Mouse (Mus musculus) lung, embryonic 16.5 days (tissue): ENCODE results near the gene Serp2. TPM values are rescaled to one million over a fixed set of nuclear protein-coding genes. Genes with fewer than 3 reads are reported as not detected.

Experiments used
- ATAC-seq: fragments of 200-750 bp; cut with Nextera tagmentation; 2 replicates; pipeline ENCODE4 v1.8.0; 2017; ENCODE audit warnings: low read depth, mild to moderate bottlenecking, moderate library complexity
- H3K27ac ChIP-seq: fragments of 300-500 bp; sonication (generic); 2 replicates; pipeline ENCODE4 v1.5.1; 2014; ENCODE audit warnings: mild to moderate bottlenecking, control low read depth, low read length
- H3K27me3 ChIP-seq: fragments of 300-500 bp; sonication (generic); 2 replicates; pipeline ENCODE4 v1.6.1; 2014; ENCODE audit warnings: low read depth, low read length, mixed read lengths; ENCODE audit not compliant: control insufficient read depth, insufficient read depth
- H3K36me3 ChIP-seq: fragments of 300-500 bp; sonication (generic); 2 replicates; pipeline ENCODE4 v1.6.1; 2014; ENCODE audit warnings: low read length; ENCODE audit not compliant: control insufficient read depth, insufficient read depth
- H3K4me1 ChIP-seq: fragments of 300-500 bp; sonication (generic); replicated peaks from 2 replicates; pipeline ENCODE4 v1.6.1; 2014; ENCODE audit warnings: low read length, mixed read lengths; ENCODE audit not compliant: control insufficient read depth, insufficient read depth
- H3K4me2 ChIP-seq: fragments of 300-500 bp; sonication (generic); 2 replicates; pipeline ENCODE4 v1.6.1; 2014; ENCODE audit warnings: low read depth, low read length, control low read depth
- H3K4me3 ChIP-seq: fragments of 300-500 bp; sonication (generic); 2 replicates; pipeline ENCODE4 v1.5.1; 2014; ENCODE audit warnings: mild to moderate bottlenecking, low read length, control low read depth
- H3K9ac ChIP-seq: fragments of 300-500 bp; sonication (generic); 2 replicates; pipeline ENCODE4 v1.6.1; 2014; ENCODE audit warnings: low read length, control low read depth
- H3K9me3 ChIP-seq: fragments of 300-500 bp; sonication (generic); 2 replicates; pipeline ENCODE4 v1.6.1; 2016; ENCODE audit warnings: low read length; ENCODE audit not compliant: control insufficient read depth
- WGBS: fragments of 180-500 bp; shearing (Covaris S2); extraction: QIAGEN DNeasy Blood & Tissue Kit; methylation state at CpG from one replicate; pipeline ENCODE4 v1.1.7; 2014; 5-methylcytosine and 5-hydroxymethylcytosine counted together
- polyA plus RNA-seq: library from polyadenylated mRNA; unstranded; fragments of >200 nt; fragmentation: Nextera tagmentation; extraction: Ambion mirVana; gene quantifications from 2 replicates; pipeline ENCODE4 v1.2.1, GENCODE M21; 2015

Gene Serp2
- 6.3 and 7.2 TPM in 2 replicates for polyA plus RNA-seq

DNA sequence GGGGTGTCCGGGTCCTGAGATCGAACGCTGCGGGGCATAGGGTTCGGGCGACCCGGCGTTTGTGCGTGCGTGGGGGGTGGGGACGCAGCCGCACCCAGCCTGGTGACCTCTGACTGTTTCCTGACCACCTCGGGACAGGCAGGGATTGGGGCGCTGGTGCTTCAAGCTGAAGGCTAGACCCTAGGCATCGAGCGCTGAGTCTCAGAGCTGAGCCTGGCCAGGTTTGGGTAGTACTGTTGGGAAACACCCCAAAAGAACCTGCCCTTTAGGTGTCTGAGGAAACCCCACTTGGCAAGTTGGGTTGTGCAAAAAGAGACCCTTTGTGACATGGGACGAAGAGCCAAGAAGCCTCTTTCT lies at the start of gene Serp2:
Gene Serp2 (minus strand): TSS at position 38 of the 357 bp plus-strand sequence.
- Histone ChIP-seq H3K4me1 (peaks cover 13% of the 10 kb centered on the region), H3K9me3 (no peaks in the 10 kb centered on the region), H3K4me2 (peak within 1 kb of the TSS; percentile 98), H3K4me3 (peak within 1 kb of the TSS; percentile 66), H3K9ac (peak within 1 kb of the TSS; percentile 75), H3K27me3 (no peaks in the 10 kb centered on the region), H3K27ac (peak within 1 kb of the TSS; percentile 47), H3K36me3 (no peaks in the 10 kb centered on the region)
- ATAC-seq, result no peak
- 10% methylated on average over 17 of the region's 17 CpGs for WGBS

DNA sequence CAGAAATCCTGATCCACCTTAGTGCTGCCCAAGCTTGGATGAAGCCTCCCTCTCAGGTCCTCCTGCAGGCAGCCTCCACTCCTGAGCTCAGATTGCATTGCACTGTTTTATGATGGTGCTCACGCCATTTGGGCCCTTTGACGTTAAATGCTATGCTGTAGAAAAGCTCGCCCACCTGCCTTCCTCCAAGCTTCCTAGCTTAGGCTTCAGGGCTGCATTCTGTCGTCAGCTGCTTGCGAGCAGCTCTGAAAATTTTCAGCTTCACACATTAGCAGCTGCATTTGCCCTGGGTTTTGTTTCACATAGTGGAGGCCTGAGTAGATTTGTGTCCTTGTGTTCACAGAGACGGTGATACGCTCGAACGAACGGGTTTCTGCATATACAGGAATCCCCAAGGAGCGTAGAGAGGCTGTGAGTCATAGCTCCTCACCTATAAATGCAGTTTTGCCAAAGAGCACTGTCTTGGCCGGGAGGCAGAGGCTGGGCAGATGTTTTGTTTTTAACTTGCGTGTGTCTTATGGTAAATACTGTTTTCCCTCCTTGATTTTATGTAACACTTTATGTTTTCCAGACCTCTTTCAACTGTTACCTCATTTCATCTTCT lies 49.3 kb upstream of the Serp2 start:
- Histone ChIP-seq H3K27ac (no peak overlapping the region), H3K9ac (no peak overlapping the region), H3K4me1 (peaks cover 9% of the 10 kb centered on the region), H3K4me3 (no peak overlapping the region), H3K36me3 (no peaks in the 10 kb centered on the region), H3K27me3 (no peaks in the 10 kb centered on the region), H3K4me2 (no peak overlapping the region), H3K9me3 (no peaks in the 10 kb centered on the region)
- 64% methylated on average over 13 of the region's 13 CpGs for WGBS
- ATAC-seq, result no peak

DNA sequence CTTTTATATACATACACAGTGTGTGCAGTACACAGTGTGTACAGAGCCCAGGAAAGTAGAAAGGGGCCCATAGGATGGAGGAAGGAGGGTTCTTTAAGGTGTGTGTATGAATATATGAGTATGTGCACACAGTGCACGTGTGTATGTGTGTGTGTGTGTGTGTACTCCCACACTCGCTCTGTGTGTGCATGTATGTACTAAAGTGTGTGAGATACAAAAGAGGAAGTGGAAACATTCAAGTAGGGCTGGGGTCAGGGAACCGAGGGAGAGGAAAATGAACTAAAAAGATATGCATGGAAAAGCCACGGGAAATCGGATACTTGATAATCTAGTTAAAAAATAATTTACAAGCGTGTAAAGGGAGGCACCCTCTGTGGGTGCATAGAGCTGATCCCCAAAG lies 47.3 kb upstream of the Serp2 start:
- no peaks in the 10 kb centered on the region for H3K27me3 ChIP-seq
- H3K4me1 ChIP-seq, result peaks cover 13% of the 10 kb centered on the region
- WGBS, result 72% methylated on average over 6 of the region's 6 CpGs
- H3K9ac ChIP-seq, result no peak overlapping the region
- no peaks in the 10 kb centered on the region for H3K9me3 ChIP-seq
- no peak overlapping the region for H3K4me2 ChIP-seq
- no peak overlapping the region for H3K27ac ChIP-seq
- H3K36me3 ChIP-seq, result no peaks in the 10 kb centered on the region
- H3K4me3 ChIP-seq, result no peak overlapping the region
- ATAC-seq, result no peak

DNA sequence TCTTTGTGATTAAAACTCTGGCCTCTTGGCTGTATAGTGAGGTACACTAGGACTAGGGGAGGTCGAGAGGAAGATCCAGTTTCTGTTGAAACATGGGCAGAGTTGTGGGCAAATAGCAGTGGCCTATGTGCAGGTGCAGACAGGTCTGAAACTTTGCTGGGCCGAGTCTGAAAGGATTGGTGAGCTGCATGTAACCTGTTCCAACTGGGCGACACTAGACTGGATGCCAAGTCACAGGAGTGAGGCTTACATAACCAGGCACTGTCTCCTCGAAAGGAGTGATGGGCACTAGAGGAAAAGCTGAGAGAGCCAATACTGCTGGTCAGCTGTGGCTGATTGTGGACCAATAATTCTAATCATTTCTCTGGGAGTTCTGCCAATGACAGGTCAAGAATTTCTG lies 45.0 kb upstream of the Serp2 start:
- Histone ChIP-seq H3K36me3 (no peaks in the 10 kb centered on the region), H3K4me1 (peaks cover 24% of the 10 kb centered on the region), H3K9me3 (no peaks in the 10 kb centered on the region), H3K9ac (no peak overlapping the region), H3K4me3 (no peak overlapping the region), H3K27me3 (no peaks in the 10 kb centered on the region), H3K27ac (no peak overlapping the region), H3K4me2 (no peak overlapping the region)
- 84% methylated on average over 4 of the region's 4 CpGs for WGBS
- ATAC-seq, result no peak

DNA sequence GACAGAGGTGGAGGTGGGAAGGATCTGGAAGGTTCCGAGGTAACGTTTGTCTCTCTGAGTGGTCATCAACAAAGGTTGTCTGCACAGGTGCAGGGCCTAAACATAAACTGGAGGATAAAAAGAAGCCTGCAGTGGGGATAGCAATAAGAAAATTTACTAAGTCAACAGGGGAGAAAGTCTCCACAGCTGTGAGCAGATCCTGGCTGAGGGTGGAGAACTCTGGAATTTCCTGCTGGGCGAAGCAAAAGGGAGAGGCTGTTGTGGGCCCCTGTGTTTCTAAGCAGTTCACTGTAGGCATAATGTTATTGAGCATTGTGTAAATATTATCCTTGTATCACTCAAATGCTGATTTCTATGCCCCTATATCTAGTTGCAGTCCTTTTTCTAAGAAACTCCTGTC lies 43.7 kb upstream of the Serp2 start:
- H3K9ac ChIP-seq, result no peak overlapping the region
- no peaks in the 10 kb centered on the region for H3K9me3 ChIP-seq
- peak overlapping the region; percentile 54; the same call in 1 of the 2 replicates for H3K27ac ChIP-seq
- no peak overlapping the region for H3K4me2 ChIP-seq
- WGBS, result 51% methylated on average over 3 of the region's 3 CpGs
- ATAC-seq, result no peak
- H3K27me3 ChIP-seq, result no peaks in the 10 kb centered on the region
- no peak overlapping the region for H3K4me3 ChIP-seq
- peaks cover 28% of the 10 kb centered on the region for H3K4me1 ChIP-seq
- H3K36me3 ChIP-seq, result no peaks in the 10 kb centered on the region

DNA sequence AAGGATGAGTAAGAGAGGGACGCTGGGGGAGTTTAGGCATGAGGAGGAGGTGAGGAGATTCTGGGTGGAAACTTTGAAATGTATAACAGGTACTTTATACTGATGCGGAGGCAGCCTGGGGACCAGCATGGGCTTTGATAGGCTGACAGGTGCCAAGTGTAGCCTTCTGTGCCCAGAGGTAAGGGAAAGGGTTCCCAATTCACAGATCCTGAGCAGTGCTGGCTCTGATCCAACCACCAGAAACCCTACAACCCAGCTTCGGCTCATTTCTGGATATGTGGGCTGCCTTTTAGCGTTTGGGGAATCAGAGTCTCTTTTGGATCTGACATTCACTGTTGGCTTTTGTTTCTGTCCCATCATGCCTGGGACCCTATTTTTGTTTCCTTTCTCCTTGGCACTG lies 43.0 kb upstream of the Serp2 start:
- H3K9ac ChIP-seq, result no peak overlapping the region
- H3K4me3 ChIP-seq, result no peak overlapping the region
- H3K36me3 ChIP-seq, result no peaks in the 10 kb centered on the region
- no peaks in the 10 kb centered on the region for H3K27me3 ChIP-seq
- no peaks in the 10 kb centered on the region for H3K9me3 ChIP-seq
- ATAC-seq, result no peak
- WGBS, result 36% methylated on average over 4 of the region's 4 CpGs
- H3K4me2 ChIP-seq, result no peak overlapping the region
- H3K4me1 ChIP-seq, result peaks cover 35% of the 10 kb centered on the region
- H3K27ac ChIP-seq, result no peak overlapping the region

DNA sequence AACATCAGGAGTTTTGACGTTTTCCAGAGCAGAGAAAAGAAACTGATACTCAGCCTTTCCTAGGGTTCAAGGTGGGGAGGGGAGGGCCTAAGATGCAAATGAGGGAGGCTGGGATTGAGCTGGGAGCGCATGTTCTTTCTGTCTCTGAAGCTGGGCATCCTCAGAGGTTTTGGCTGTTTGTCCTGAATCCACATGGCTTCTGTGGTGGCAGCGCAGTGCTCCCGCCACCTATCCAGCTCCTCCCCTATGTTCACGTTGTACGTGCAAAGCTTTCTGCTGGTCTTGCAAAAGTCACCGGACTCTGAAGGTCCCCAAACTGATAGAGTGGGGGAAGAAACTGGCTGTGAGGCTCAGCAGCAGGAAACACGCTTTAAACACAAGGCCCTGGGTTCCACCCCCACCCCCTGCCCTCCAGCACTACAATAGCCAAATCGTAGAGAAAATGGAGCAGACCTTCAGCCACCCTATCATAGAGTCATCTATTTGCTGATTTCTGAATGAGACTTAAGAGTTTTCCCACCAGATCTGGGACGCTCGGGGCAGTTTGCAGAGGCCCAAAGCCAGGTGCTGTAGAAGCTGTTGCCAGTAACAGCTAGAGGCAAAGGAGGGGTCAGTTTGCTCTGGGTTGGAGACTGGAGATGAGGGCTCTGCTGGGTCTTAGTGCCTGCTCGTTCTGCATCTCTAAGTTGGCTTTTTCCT lies 42.0 kb upstream of the Serp2 start:
- H3K4me3 ChIP-seq, result peak overlapping the region; percentile 29
- peak overlapping the region; percentile 61 for H3K9ac ChIP-seq

DNA sequence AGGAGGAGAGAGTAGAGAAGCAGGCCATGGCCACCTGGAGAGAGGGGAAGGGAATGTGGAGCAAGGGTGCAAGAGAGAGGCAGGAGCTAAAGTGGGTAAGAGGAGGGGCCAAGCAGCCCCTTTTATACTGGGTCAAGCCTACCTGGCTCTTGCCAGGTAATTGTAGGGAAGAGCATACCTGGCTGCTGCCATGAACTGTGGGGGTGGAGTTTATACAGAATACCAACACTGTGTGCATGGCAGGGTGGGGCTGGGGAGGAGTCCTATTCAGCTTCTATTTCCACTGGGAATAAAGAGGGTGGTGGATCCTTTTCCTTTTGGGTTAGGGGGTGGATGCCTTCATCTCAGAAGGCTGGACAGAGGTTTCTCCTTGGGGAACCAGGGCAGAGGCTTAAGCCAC lies 41.1 kb upstream of the Serp2 start:
- Histone ChIP-seq H3K27ac (peak overlapping the region; percentile 93), H3K27me3 (no peaks in the 10 kb centered on the region), H3K4me3 (no peak overlapping the region), H3K4me1 (peaks cover 38% of the 10 kb centered on the region), H3K4me2 (peak overlapping the region; percentile 52), H3K36me3 (no peaks in the 10 kb centered on the region), H3K9me3 (no peaks in the 10 kb centered on the region), H3K9ac (no peak overlapping the region)
- ATAC-seq, result peak; percentile 65

More for the DNA sequence above, 42.0 kb upstream of the Serp2 start:
- Histone ChIP-seq H3K4me2 (peak overlapping the region; percentile 52), H3K9me3 (no peaks in the 10 kb centered on the region), H3K27ac (peak overlapping the region; percentile 93), H3K36me3 (no peaks in the 10 kb centered on the region), H3K4me1 (peaks cover 38% of the 10 kb centered on the region), H3K27me3 (no peaks in the 10 kb centered on the region)
- WGBS, result 3% methylated on average over 12 of the region's 12 CpGs
- peak; percentile 88 for ATAC-seq

DNA sequence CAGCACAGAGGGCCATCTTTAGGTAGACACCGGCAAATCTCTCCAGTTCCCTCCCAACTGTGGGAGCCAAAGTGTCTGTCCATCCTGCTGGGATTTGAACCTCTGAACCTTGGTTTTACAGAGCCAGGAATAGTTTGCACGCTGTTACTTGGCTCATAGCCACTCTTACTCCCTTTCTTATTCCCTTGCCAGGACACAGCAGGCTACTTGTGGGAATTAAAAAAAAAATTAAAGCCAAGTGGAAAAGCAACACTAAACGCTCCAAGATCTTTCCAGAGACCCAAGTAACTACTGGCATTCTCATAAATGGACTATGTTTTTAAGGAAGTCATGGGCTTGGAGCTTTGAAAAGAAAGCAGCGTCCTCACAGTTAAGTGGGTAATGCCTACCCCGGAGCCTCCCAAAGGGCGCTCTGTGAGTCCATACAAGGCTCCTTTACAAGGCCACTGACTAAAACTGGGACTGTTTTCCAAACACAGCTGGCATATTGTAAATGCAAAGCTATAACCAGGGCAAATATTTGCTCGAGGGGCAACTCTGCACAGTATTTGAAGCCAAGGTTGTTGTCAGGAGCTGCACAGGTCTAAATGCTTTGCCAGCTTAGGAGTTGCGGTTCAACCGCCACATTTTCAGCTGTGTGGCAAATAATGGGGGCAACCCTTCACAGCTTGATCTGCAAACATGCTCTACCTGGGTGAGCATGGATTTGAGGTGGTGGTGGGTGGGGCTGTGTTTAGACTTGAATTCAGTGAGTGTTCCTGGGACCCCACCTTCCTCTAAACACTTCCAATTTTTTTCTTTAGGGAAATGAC lies 38.6 kb upstream of the Serp2 start:
- H3K9me3 ChIP-seq, result no peaks in the 10 kb centered on the region
- no peak overlapping the region for H3K4me3 ChIP-seq
- no peak overlapping the region for H3K9ac ChIP-seq
- no peaks in the 10 kb centered on the region for H3K36me3 ChIP-seq
- no peak overlapping the region for H3K4me2 ChIP-seq
- peaks cover 44% of the 10 kb centered on the region for H3K4me1 ChIP-seq
- peak; percentile 8; the same call in 1 of the 2 replicates for ATAC-seq
- 57% methylated on average over 9 of the region's 9 CpGs for WGBS
- peak overlapping the region; percentile 7 for H3K27ac ChIP-seq
- no peaks in the 10 kb centered on the region for H3K27me3 ChIP-seq
